Mouse (Mus musculus): Measurements from ENCODE around the gene Dohh. TPM values are rescaled to one million over a fixed set of nuclear protein-coding genes. Genes with fewer than 3 reads are reported as not detected.
A peak's percentile ranks its signal among the peaks of the same experiment; 100 is the strongest.

Dohh gene
- 120 and 132 TPM in 2 replicates for total RNA-seq (2014; rRNA removed)
- polyA plus RNA-seq (2015; fragmentation: Nextera tagmentation; extraction: Ambion mirVana) = 95.8 and 115 TPM in 2 replicates

DNA sequence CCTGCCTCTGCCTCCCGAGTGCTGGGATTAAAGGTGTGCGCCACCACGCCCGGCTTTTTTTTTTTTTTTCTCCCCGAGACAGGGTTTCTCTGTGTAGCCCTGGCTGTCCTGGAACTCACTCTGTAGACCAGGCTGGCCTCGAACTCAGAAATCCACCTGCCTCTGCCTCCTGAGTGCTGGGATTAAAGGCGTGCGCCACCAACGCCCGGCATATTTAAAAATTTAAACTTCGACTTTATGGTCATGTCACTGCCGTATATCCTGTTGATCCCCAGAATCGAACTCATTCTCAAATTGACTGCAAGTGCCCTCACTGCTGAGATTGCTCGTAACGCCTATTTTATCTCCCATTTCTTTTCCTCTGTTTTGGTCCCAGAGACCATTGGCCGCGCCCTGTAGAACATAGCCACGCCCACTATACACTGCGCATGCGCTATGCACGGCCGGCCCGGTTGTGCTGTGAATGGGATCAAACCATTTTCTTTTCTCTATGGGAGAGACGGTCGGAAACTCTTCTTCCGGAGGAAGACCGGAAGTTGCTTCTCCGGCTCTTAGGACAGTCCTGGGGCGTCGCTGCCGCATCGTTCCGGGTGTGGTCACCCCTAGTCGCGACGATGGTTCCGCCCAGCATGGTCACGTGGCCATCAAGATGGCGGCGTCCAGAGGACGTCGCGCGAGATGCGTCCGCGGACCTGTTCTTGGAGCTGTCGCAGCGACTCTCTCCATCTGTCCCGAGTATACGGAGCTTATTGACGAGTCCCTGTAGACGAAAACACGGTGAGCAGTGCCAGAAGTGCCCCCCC, at the start of gene Dohh, which contains the start of gene Gm48551:
Gene Dohh, plus strand, starts transcription at position 627 of the 803 bp plus-strand sequence.
Gene Gm48551, plus strand, starts transcription at position 665 of the 803 bp plus-strand sequence.
- 4% methylated on average over 51 of the region's 54 CpGs for WGBS
- peaks cover 10% of the 10 kb centered on the region for H3K4me1 ChIP-seq (ENCODE audit: insufficient read depth, low read length)

DNA sequence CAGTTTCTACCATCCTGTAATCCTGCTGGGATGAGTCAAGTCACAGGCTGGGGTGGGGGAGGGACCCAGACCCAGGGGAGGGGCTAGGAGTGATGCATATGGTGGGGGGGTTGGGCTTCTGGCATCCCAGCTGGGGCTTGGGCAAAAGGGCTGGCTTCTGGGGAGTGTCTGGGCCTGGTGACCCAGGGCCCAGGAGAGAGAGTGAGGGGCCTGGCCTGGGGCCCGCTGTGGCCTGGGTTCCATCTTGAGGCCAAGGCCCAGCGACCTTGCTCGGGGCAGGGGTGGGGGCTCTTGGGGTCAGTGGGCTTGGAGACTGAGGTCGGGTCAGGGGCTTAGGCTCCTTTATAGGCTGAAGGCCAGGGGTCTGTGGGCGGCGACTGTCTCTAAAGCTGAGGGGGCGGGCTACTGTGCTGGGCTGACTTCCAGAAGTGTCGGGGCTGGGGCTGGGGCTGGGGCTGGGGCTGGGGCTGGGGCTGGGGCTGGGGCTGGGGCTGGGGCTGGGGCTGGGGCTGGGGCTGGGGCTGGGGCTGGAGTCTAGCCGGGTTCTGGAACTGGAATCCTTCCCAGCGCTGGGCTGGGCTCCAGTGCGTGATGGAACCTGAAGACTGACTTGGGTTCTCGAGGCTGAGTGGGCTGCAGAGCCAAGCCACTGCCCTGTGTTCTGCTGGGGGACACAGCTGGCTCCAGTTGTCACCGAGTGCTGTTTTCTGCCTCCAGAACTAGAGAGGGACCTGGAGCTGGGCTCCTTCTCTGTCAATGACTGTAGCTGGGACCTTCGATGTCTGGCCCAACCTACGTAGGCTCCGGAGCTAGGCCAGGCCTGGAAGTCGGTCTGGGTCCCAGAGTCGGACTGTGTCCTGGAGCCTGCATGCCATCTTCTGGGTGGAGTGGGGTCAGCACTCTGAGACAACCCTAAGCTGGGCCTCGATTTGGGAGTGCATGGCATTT, 48.6 kb upstream of the Dohh start:
- H3K4me1 ChIP-seq (ENCODE audit: insufficient read depth, low read length) = no peaks in the 10 kb centered on the region
- no peak overlapping the region for H3K27ac ChIP-seq (ENCODE audit: low read depth, low read length)
- H3K27me3 ChIP-seq (ENCODE audit: insufficient read depth, low read length) = peaks cover 11% of the 10 kb centered on the region
- no peak overlapping the region for H3K4me3 ChIP-seq (ENCODE audit: low read depth, low read length)
- no peak for TF ChIP-seq CTCF (IDR thresholded peaks at IDR 0.05)
- 0 out of 2 replicates have a peak overlapping the region, but pooled peaks have one; percentile 8 for H3K9ac ChIP-seq (replicated peaks; ENCODE audit: low read length, poor library complexity, severe bottlenecking)
- DNase-seq (ENCODE audit: low spot score) (no peak), ATAC-seq (ENCODE audit: low FRiP score) (no peak)
- H3K9me3 ChIP-seq (ENCODE audit: low read length) = no peaks in the 10 kb centered on the region
- no peak overlapping the region for H3K4me2 ChIP-seq (ENCODE audit: low read depth, low read length, poor library complexity, severe bottlenecking)
- no peaks in the 10 kb centered on the region for H3K36me3 ChIP-seq (ENCODE audit: insufficient read depth, low read length)
- whole genome bisulfite sequencing = 35% methylated on average over 16 of the region's 19 CpGs

More for the DNA sequence above, at the start of gene Dohh, which contains the start of gene Gm48551:
- ATAC-seq (ENCODE audit: low FRiP score) (peak; percentile 93), DNase-seq (ENCODE audit: low spot score) (peak; percentile 100)
- TF ChIP-seq CTCF (IDR thresholded peaks at IDR 0.05) = peak; percentile 21
- H3K9ac ChIP-seq (replicated peaks; ENCODE audit: low read length, poor library complexity, severe bottlenecking) = peak within 1 kb of the TSS; percentile 93
- peak within 1 kb of the TSS; percentile 91 for H3K27ac ChIP-seq (ENCODE audit: low read depth, low read length)
- H3K36me3 ChIP-seq (ENCODE audit: insufficient read depth, low read length) = peaks cover 28% of the 10 kb centered on the region
- no peaks in the 10 kb centered on the region for H3K9me3 ChIP-seq (ENCODE audit: low read length)
- H3K27me3 ChIP-seq (ENCODE audit: insufficient read depth, low read length) = no peaks in the 10 kb centered on the region
- peak within 1 kb of the TSS; percentile 86 for H3K4me3 ChIP-seq (ENCODE audit: low read depth, low read length)
- peak within 1 kb of the TSS; percentile 83 for H3K4me2 ChIP-seq (ENCODE audit: low read depth, low read length, poor library complexity, severe bottlenecking)

DNA sequence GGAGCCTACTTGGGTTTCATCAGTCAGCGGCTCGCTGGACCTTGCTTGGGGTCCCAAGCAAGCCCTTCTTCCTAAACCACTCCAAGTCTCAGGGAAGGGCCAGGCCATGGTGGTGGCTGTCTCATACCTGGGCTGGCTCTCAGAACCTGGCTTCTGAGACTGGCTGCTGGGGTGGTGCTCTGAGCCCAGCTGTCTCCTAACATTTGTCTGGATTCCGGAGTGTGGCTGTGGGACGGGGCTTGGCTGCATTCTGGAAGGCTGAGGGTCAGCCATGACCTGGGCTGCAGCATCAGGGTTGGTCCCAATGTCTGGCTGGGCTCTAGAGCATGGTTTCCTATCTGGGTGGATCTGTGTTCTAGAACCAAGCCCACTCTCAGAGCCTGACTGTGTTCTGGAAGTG, 47.7 kb upstream of the Dohh start:
- WGBS = 99% methylated on average over 4 of the region's 4 CpGs
- no peak overlapping the region for H3K27ac ChIP-seq (ENCODE audit: low read depth, low read length)
- no peaks in the 10 kb centered on the region for H3K4me1 ChIP-seq (ENCODE audit: insufficient read depth, low read length)
- no peaks in the 10 kb centered on the region for H3K36me3 ChIP-seq (ENCODE audit: insufficient read depth, low read length)
- H3K9me3 ChIP-seq (ENCODE audit: low read length) = no peaks in the 10 kb centered on the region
- DNase-seq (ENCODE audit: low spot score) (no peak), ATAC-seq (ENCODE audit: low FRiP score) (no peak)
- H3K9ac ChIP-seq (replicated peaks; ENCODE audit: low read length, poor library complexity, severe bottlenecking) = no peak overlapping the region
- peaks cover 15% of the 10 kb centered on the region for H3K27me3 ChIP-seq (ENCODE audit: insufficient read depth, low read length)
- H3K4me2 ChIP-seq (ENCODE audit: low read depth, low read length, poor library complexity, severe bottlenecking) = no peak overlapping the region
- TF ChIP-seq CTCF (IDR thresholded peaks at IDR 0.05) = no peak
- no peak overlapping the region for H3K4me3 ChIP-seq (ENCODE audit: low read depth, low read length)

DNA sequence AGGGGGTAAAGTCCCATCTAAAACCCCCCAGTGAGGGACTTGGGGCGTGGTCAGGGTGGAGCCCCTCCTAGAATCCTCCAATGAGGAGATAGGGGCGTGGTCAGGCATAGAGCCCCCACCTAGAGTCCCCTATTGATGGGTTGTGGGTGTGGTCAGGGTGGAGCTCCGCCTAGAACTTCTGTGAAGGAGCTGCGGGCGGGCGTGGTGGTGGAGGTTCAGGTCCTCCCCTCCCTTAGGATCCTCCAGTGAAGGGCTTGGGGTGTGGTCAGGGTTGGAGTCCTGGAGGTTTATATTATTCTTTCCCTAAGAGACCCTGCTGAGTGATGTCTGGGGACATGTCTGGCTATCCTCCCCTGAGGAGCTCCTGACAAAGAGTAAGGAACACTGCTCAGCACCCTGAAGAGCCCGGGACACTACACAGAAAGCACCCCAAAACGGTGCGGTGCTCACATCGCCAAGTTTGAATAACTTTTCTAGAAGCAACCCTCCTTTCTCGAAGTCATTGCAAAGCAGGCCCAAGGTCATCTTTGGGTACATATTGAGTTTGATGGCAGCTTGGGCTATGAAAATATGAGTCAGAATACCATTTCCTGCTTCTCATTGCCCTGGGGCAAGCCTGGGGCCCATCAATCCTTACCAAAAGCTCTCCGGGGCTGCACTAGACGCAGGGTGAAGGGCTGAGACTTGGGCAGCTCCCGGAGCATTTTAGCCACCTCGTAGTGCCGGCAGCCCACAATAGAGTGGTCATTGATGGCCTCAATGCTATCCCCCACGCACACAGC, 43.5 kb upstream of the Dohh start:
- Histone ChIP-seq H3K9ac (replicated peaks; ENCODE audit: low read length, poor library complexity, severe bottlenecking) (no peak overlapping the region), H3K27me3 (ENCODE audit: insufficient read depth, low read length) (peaks cover 32% of the 10 kb centered on the region), H3K4me1 (ENCODE audit: insufficient read depth, low read length) (no peaks in the 10 kb centered on the region), H3K36me3 (ENCODE audit: insufficient read depth, low read length) (no peaks in the 10 kb centered on the region), H3K9me3 (ENCODE audit: low read length) (no peaks in the 10 kb centered on the region), H3K4me3 (ENCODE audit: low read depth, low read length) (no peak overlapping the region), H3K4me2 (ENCODE audit: low read depth, low read length, poor library complexity, severe bottlenecking) (no peak overlapping the region), H3K27ac (ENCODE audit: low read depth, low read length) (no peak overlapping the region)
- WGBS = 44% methylated on average over 17 of the region's 17 CpGs
- TF ChIP-seq CTCF (IDR thresholded peaks at IDR 0.05) = no peak
- ATAC-seq (ENCODE audit: low FRiP score) (no peak), DNase-seq (ENCODE audit: low spot score) (no peak)

DNA sequence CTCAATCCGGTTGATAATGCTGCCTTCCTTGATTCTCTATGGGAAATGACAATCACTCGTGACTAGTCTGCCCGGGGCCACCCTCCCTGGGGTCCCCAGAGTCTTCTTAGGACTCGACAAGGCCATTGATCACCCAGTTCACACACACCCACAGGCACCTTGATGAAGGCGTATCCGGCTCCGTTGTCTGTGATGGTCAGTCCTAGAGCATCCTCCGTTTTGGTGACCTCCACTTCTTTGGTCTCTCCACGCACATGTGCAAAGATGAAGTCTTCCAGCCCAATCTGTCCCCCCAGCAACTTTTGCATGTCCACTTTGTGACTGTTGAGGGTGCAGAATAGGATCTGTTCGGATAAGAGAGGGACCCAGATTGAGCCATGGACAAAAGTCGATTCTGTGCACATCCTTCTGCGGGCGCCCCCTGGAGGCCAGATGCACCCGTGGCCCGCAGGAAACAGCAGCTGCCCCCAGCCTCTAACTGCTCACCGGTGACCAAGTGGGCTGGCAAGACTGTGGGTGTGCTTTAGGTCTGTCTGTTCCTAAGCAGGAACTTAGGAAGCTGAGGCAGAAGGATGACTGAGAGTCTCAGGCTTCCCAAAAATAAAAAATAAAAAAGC, 42.8 kb upstream of the Dohh start:
- ATAC-seq (ENCODE audit: low FRiP score) (no peak), DNase-seq (ENCODE audit: low spot score) (no peak)
- Histone ChIP-seq H3K9me3 (ENCODE audit: low read length) (no peaks in the 10 kb centered on the region), H3K4me3 (ENCODE audit: low read depth, low read length) (no peak overlapping the region), H3K4me2 (ENCODE audit: low read depth, low read length, poor library complexity, severe bottlenecking) (no peak overlapping the region), H3K4me1 (ENCODE audit: insufficient read depth, low read length) (no peaks in the 10 kb centered on the region), H3K27ac (ENCODE audit: low read depth, low read length) (no peak overlapping the region), H3K36me3 (ENCODE audit: insufficient read depth, low read length) (no peaks in the 10 kb centered on the region), H3K27me3 (ENCODE audit: insufficient read depth, low read length) (peaks cover 32% of the 10 kb centered on the region), H3K9ac (replicated peaks; ENCODE audit: low read length, poor library complexity, severe bottlenecking) (no peak overlapping the region)
- WGBS = 38% methylated on average over 16 of the region's 16 CpGs
- TF ChIP-seq CTCF (IDR thresholded peaks at IDR 0.05) = peak; percentile 74

Measured in midbrain, postnatal 0 days (tissue).